Mouse (Mus musculus) E14TG2a.4 (cell line): Measurements from ENCODE around the gene Sdccag8.

Experiments used
- CTCF ChIP-seq: conservative IDR thresholded peaks from 2 replicates; pipeline ENCODE4 v1.5.1; 2014; ENCODE audit warnings: low read length
- NANOG ChIP-seq: IDR thresholded peaks from 2 replicates; pipeline ENCODE4 v1.6.1; 2014; ENCODE audit warnings: borderline replicate concordance, low read length, mixed read lengths
- POU5F1 ChIP-seq: IDR thresholded peaks from 2 replicates; pipeline ENCODE4 v1.6.1; 2014; ENCODE audit warnings: low read length, borderline replicate concordance

DNA sequence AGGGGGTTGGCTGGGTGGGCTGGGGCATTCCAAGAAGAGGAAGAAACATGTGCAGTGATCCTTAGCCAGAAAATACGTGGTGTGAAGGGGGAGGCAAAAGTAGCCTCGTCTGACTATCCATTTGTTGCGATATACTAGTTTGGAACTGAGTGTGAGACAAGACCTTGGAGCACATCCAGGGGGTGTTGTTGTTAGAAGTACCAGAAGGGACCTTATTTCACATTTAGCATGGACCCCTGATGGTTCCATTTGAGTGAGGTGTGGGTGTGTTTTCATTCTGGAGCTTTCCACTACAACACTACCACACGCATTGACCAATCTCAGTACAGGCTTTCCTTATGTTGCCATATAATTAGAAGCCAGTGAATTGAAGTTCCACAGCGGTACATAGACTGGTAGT, 129.5 kb downstream of the Sdccag8 start:
- TF ChIP-seq CTCF (no peak), POU5F1 (no peak), NANOG (no peak)
